Mouse (Mus musculus) adrenal gland, postnatal 14 days (tissue): ENCODE results near the gene Nme6. TPM values are rescaled to one million over a fixed set of nuclear protein-coding genes. Genes with fewer than 3 reads are reported as not detected.
A peak's percentile ranks its signal among the peaks of the same experiment; 100 is the strongest.
"Not testable (repeated sequence)": the region's sequence is repeated elsewhere in the genome, so short reads cannot be mapped to it uniquely, and the experiment has no call there.

Experiments used
- DNase-seq: peaks from one replicate; pipeline ENCODE4 v3.0.0; 2021; ENCODE audit warnings: mixed read lengths
- long read RNA-seq, 2 experiments: library from polyadenylated mRNA; stranded (forward); transcript quantifications; one replicate each; pipeline ENCODE4 v2.0.0; 2021
- total RNA-seq: library from RNA; stranded (reverse); gene quantifications from 2 replicates; pipeline ENCODE4 v1.2.3, GENCODE M21; 2021

Nme6 gene
- 18.1 and 19.8 TPM in 2 replicates for total RNA-seq
- long read RNA-seq, experiment 1, transcript Nme6-201 (7 exons, 1,074 nt) = minor isoform, 5 of 18 reads
- long read RNA-seq, experiment 1, transcript Nme6-214 (6 exons, 865 nt) = major isoform, 6 of 18 reads
- long read RNA-seq, experiment 1, partial matches to known transcripts = 1 of 18 reads
- long read RNA-seq, experiment 1, other reads (novel, unspliced or antisense) = 3 of 18 reads
- long read RNA-seq, experiment 2, transcript Nme6-201 (7 exons, 1,074 nt) = major isoform, 6 of 19 reads
- long read RNA-seq, experiment 2, partial matches to known transcripts = 3 of 19 reads
- long read RNA-seq, experiment 2, other reads (novel, unspliced or antisense) = 2 of 19 reads

GRCm38 (mm10) chr9:109832391-109833087 is at the start of gene Nme6:
TSS of gene Nme6 (plus strand) at chr9:109832749.
- DNase-seq = peak; percentile 92

GRCm38 (mm10) chr9:109790570-109790969 is 42.0 kb upstream of the Nme6 start, which contains the start of gene Fbxw27:
TSS of gene Fbxw27 (minus strand) at chr9:109790670.
- DNase-seq = not testable (repeated sequence)

- DNase-seq = no peak
These were observed 37.3 kb upstream of the Nme6 start for GRCm38 (mm10) chr9:109795221-109795620.

GRCm38 (mm10) chr9:109795811-109796210 is 36.7 kb upstream of the Nme6 start:
- no peak for DNase-seq

GRCm38 (mm10) chr9:109798051-109798450 is 34.5 kb upstream of the Nme6 start:
- peak; percentile 59 for DNase-seq

GRCm38 (mm10) chr9:109805596-109805995 is 27.0 kb upstream of the Nme6 start:
- not testable (repeated sequence) for DNase-seq

GRCm38 (mm10) chr9:109806260-109806659 is 26.3 kb upstream of the Nme6 start:
- DNase-seq = no peak

GRCm38 (mm10) chr9:109806695-109807293 is 25.8 kb upstream of the Nme6 start:
- no peak for DNase-seq

- no peak for DNase-seq
These were observed 24.7 kb upstream of the Nme6 start for GRCm38 (mm10) chr9:109807898-109808297.

- no peak for DNase-seq
These were observed 20.6 kb upstream of the Nme6 start, which contains the start of gene Spink8 for GRCm38 (mm10) chr9:109811980-109812379. TSS of gene Spink8 (plus strand) at chr9:109812280.

GRCm38 (mm10) chr9:109813424-109813823 is 19.1 kb upstream of the Nme6 start:
- no peak for DNase-seq

GRCm38 (mm10) chr9:109816341-109816740 is 16.2 kb upstream of the Nme6 start:
- DNase-seq = no peak

GRCm38 (mm10) chr9:109825739-109826138 is 6.8 kb upstream of the Nme6 start:
- no peak for DNase-seq

GRCm38 (mm10) chr9:109826181-109826580 is 6.4 kb upstream of the Nme6 start:
- DNase-seq = no peak

GRCm38 (mm10) chr9:109833088-109833412 is 501 bp downstream of the Nme6 start:
- peak; percentile 6 for DNase-seq

- DNase-seq = peak; percentile 90
These were observed 16.8 kb downstream of the Nme6 start, which contains the start of gene Camp for GRCm38 (mm10) chr9:109849312-109849758. TSS of gene Camp (minus strand) at chr9:109849617.

GRCm38 (mm10) chr9:109850099-109850498 is 17.6 kb downstream of the Nme6 start:
- DNase-seq = no peak

- DNase-seq = no peak
These were observed 21.8 kb downstream of the Nme6 start for GRCm38 (mm10) chr9:109854341-109854740.

- DNase-seq = no peak
These were observed 23.4 kb downstream of the Nme6 start for GRCm38 (mm10) chr9:109855947-109856346.

GRCm38 (mm10) chr9:109862397-109863044 is 30.0 kb downstream of the Nme6 start:
- peak; percentile 90 for DNase-seq

GRCm38 (mm10) chr9:109863085-109863484 is 30.5 kb downstream of the Nme6 start:
- no peak for DNase-seq

GRCm38 (mm10) chr9:109866218-109866617 is 33.7 kb downstream of the Nme6 start:
- no peak for DNase-seq
